Mouse (Mus musculus) neural tube, embryonic 13.5 days (tissue): Measurements from ENCODE around the gene B230118H07Rik. TPM values are rescaled to one million over a fixed set of nuclear protein-coding genes. Genes with fewer than 3 reads are reported as not detected.

Experiments used
- ATAC-seq: fragments of 200-750 bp; cut with Nextera tagmentation; 2 replicates; pipeline ENCODE4 v1.8.0; 2017; ENCODE audit warnings: low read depth, mild to moderate bottlenecking, moderate TSS enrichment, moderate library complexity
- H3K27ac ChIP-seq: fragments of 300-500 bp; sonication (generic); replicated peaks from 2 replicates; pipeline ENCODE4 v1.5.1; 2015; ENCODE audit warnings: moderate library complexity, mild to moderate bottlenecking, inconsistent platforms
- H3K27me3 ChIP-seq: fragments of 300-500 bp; sonication (generic); 2 replicates; pipeline ENCODE4 v1.6.1; 2015; ENCODE audit warnings: mild to moderate bottlenecking, inconsistent platforms
- H3K36me3 ChIP-seq: fragments of 300-500 bp; sonication (generic); 2 replicates; pipeline ENCODE4 v1.6.1; 2015; ENCODE audit warnings: mild to moderate bottlenecking, inconsistent platforms
- H3K4me1 ChIP-seq: fragments of 300-500 bp; sonication (generic); replicated peaks from 2 replicates; pipeline ENCODE4 v1.6.1; 2015; ENCODE audit warnings: inconsistent platforms
- H3K4me2 ChIP-seq: fragments of 300-500 bp; sonication (generic); 2 replicates; pipeline ENCODE4 v1.6.1; 2015; ENCODE audit warnings: inconsistent platforms, mild to moderate bottlenecking, moderate library complexity
- H3K4me3 ChIP-seq: fragments of 300-500 bp; sonication (generic); 2 replicates; pipeline ENCODE4 v1.5.1; 2015; ENCODE audit warnings: mild to moderate bottlenecking, inconsistent platforms
- H3K9ac ChIP-seq: fragments of 300-500 bp; sonication (generic); 2 replicates; pipeline ENCODE4 v1.6.1; 2015; ENCODE audit warnings: moderate library complexity, mild to moderate bottlenecking, inconsistent platforms
- H3K9me3 ChIP-seq: fragments of 300-500 bp; sonication (generic); 2 replicates; pipeline ENCODE4 v1.6.1; 2016; ENCODE audit warnings: inconsistent platforms
- WGBS: fragments of 180-500 bp; shearing (Covaris S2); methylation state at CpG from one replicate; pipeline ENCODE4 v1.1.7; 2015; 5-methylcytosine and 5-hydroxymethylcytosine counted together
- polyA plus RNA-seq: library from polyadenylated mRNA; unstranded; fragments of >200 nt; fragmentation: Nextera tagmentation; extraction: Ambion mirVana; gene quantifications from 2 replicates; pipeline ENCODE4 v1.2.1, GENCODE M21; 2015

The B230118H07Rik gene
- polyA plus RNA-seq, 1 experiment from 2014 or later = 66.7 TPM

DNA sequence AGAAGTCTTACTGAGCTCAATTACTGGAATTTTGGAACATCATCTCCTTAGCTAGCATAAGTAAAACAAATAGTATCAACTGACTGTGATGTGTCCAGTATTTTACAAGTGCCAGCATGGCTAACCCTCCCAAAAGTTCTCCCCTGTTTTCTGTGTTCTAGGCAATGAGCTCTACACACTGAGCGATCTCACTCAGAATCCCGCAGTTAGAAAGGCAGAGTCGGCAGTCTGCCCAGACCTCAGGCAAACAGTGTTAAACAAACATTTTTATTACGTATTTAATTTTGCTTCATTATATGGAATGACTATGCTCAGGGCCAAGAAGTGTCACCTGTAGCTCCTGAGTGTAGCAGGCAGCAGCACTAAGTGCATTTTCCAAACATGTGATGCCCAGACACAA is 72.1 kb downstream of the B230118H07Rik start:
- H3K9ac ChIP-seq = no peak overlapping the region
- ATAC-seq = no peak
- no peaks in the 10 kb centered on the region for H3K27me3 ChIP-seq
- no peaks in the 10 kb centered on the region for H3K36me3 ChIP-seq
- H3K27ac ChIP-seq = no peak overlapping the region
- H3K4me1 ChIP-seq = no peaks in the 10 kb centered on the region; the same call in 1 of the 2 replicates
- 86% methylated on average over 4 of the region's 4 CpGs for WGBS
- no peak overlapping the region for H3K4me2 ChIP-seq
- H3K4me3 ChIP-seq = no peak overlapping the region
- no peaks in the 10 kb centered on the region for H3K9me3 ChIP-seq

DNA sequence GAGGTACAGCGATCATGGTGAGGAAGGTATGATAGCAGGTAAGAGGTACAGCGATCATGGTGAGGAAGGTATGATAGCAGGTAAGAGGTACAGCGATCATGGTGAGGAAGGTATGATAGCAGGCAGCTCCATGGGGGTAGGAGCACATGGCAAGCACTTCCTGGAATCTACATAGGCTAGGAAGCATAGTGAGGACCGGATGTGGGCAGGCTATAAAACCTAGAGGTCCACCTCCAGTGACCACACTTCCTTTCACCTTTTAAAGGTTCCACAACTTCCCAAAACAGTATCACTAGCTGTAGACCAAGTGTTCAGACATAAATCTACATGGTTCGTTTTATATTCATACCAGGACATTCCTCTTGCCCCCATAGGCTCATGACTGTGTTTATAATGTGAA is 80.1 kb downstream of the B230118H07Rik start:
- 92% methylated on average over 4 of the region's 5 CpGs for WGBS
- no peak for ATAC-seq
- H3K4me1 ChIP-seq = no peaks in the 10 kb centered on the region
- H3K4me3 ChIP-seq = no peak overlapping the region
- H3K4me2 ChIP-seq = no peak overlapping the region
- no peaks in the 10 kb centered on the region for H3K36me3 ChIP-seq
- H3K27ac ChIP-seq = no peak overlapping the region
- H3K9me3 ChIP-seq = no peaks in the 10 kb centered on the region
- no peak overlapping the region for H3K9ac ChIP-seq
- H3K27me3 ChIP-seq = no peaks in the 10 kb centered on the region

DNA sequence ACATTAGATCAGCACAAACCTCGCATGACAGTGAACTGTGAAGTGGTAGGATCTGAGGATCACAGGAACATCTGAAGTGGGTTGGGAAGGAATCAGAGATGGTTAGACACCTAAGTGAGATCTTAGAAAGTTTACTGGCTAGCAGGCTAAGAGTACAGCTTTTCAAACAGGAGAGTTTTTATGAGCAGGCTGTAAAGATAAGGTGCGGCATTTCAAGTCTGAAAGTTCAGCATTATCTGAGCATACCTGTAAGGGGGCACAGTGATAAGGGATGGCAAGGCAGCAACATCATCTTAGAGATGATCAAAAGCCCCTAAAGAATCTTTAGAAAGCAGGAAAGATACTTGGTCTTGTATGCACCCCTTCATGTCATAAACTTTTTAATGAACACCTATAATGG is 81.8 kb downstream of the B230118H07Rik start:
- Histone ChIP-seq H3K27me3 (no peaks in the 10 kb centered on the region), H3K4me1 (peaks cover 7% of the 10 kb centered on the region; the same call in 1 of the 2 replicates), H3K4me2 (no peak overlapping the region), H3K27ac (no peak overlapping the region), H3K9me3 (no peaks in the 10 kb centered on the region), H3K36me3 (no peaks in the 10 kb centered on the region), H3K9ac (no peak overlapping the region), H3K4me3 (no peak overlapping the region)
- no peak for ATAC-seq
- WGBS = 95% methylated on average over 2 of the region's 2 CpGs

DNA sequence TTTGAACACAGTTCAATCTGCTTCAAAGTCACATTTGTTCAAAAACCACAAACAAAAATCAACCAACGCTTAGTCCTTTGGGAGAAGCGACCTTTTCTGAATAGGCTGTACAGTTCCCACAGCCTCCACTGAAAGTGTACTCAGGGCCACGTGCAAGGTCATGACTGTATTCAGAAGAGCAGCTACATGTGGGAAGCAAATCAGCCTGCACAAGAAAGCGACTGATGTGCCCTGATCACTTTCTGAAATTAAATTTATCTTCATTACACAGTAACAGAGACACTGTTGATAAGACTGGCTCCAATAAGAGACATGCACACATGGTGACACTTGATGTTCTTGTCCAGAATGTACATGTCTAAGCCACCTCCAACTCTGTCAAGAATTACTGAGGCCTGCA is 85.6 kb downstream of the B230118H07Rik start:
- H3K36me3 ChIP-seq = no peaks in the 10 kb centered on the region
- ATAC-seq = no peak
- H3K27me3 ChIP-seq = no peaks in the 10 kb centered on the region
- no peaks in the 10 kb centered on the region for H3K9me3 ChIP-seq
- H3K27ac ChIP-seq = no peak overlapping the region
- H3K4me3 ChIP-seq = no peak overlapping the region
- no peak overlapping the region for H3K9ac ChIP-seq
- H3K4me1 ChIP-seq = peaks cover 7% of the 10 kb centered on the region; the same call in 1 of the 2 replicates
- WGBS = 74% methylated on average over 4 of the region's 4 CpGs
- H3K4me2 ChIP-seq = no peak overlapping the region

DNA sequence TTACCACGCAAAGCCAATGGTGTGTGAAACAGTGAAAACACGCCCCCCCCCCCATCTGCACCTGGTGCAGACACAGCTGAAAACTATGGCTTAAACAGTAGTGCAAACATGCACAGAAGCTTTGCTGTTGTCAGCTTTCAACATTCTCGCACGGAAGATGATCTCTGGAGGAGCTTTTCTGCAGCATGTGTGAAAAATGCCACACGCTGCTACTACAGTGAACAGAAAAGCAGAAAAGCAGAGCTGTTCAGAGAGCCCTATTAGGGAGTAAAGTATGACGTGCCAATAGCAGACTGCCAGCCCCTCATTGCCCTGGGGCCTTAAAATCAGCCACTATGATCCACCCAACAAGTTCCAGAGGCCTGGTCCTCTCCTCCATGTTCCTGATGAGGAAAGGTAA is 86.1 kb downstream of the B230118H07Rik start:
- Histone ChIP-seq H3K36me3 (no peaks in the 10 kb centered on the region), H3K4me3 (no peak overlapping the region), H3K9me3 (no peaks in the 10 kb centered on the region), H3K27me3 (no peaks in the 10 kb centered on the region), H3K9ac (no peak overlapping the region), H3K27ac (peak overlapping the region; percentile 25; the same call in 1 of the 2 replicates), H3K4me1 (peaks cover 7% of the 10 kb centered on the region; the same call in 1 of the 2 replicates), H3K4me2 (no peak overlapping the region)
- peak; percentile 32; the same call in 1 of the 2 replicates for ATAC-seq
- WGBS = 53% methylated on average over 6 of the region's 6 CpGs

DNA sequence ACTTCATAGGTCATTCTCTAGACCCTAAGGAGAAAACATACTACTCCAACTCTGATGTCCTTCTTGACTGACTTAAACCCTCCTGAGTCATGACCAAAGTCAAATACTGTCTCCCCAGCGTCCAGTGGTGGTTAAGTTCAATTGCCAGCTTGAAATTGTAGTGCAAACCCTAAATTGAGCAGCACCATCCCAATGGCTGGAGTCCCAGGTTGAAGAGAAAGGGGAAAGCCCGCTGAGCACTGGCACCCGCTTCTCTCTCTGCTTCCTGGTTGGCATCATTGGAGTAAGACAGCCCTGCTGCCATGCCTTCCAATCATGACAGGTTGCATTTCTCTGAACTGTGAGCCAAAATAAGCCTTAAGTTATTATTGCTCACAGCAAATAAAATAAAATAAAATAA is 89.9 kb downstream of the B230118H07Rik start:
- Histone ChIP-seq H3K4me3 (no peak overlapping the region), H3K27me3 (no peaks in the 10 kb centered on the region), H3K4me2 (no peak overlapping the region), H3K27ac (no peak overlapping the region), H3K9ac (no peak overlapping the region), H3K9me3 (no peaks in the 10 kb centered on the region), H3K36me3 (no peaks in the 10 kb centered on the region), H3K4me1 (peaks cover 7% of the 10 kb centered on the region; the same call in 1 of the 2 replicates)
- 89% methylated on average over 3 of the region's 3 CpGs for WGBS
- ATAC-seq = no peak

DNA sequence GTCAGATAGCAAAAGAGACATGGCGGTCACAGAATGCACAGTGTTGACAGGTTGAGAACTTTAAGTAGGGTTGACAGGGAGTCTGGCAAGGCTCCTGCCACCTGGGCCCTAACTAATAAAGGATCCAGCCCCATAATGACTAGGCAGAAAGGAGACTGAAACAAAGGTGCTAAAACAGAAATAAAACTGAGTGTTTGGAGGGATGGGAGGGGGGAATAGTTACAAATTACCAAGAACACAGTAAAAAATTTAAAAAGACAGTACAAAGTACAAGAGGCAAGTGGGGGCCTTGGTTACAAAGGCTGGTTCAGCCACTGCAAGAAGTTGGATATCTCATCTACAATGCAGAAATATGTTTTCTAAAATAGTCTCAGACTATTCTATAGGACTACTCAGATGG is 93.4 kb downstream of the B230118H07Rik start:
- Histone ChIP-seq H3K27me3 (no peaks in the 10 kb centered on the region), H3K36me3 (no peaks in the 10 kb centered on the region), H3K9ac (no peak overlapping the region), H3K4me1 (0 out of 2 replicates have a peak, but pooled peaks cover 3% of the 10 kb centered on the region), H3K27ac (no peak overlapping the region), H3K9me3 (no peaks in the 10 kb centered on the region), H3K4me3 (no peak overlapping the region), H3K4me2 (no peak overlapping the region)
- 91% methylated on average over 1 of the region's 1 CpGs for WGBS
- ATAC-seq = no peak

DNA sequence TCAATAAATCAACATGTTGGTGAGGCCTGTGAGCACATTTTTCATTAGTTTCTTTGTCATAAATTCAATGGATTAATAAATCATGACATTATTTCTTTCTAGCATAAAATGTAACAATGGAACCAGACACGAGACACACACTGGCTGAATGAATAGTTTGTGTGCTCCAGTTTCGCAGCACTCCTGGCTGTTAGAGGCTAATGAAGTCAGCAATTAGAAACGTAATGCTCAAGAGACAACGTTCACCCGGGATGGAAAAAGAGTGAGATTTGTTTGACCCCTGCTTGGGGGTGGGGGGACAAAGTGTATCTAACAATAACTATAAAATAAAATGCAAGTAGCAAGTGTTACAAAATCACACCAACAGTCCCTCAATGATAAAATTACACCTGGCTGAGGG is 95.5 kb downstream of the B230118H07Rik start:
- no peak overlapping the region for H3K4me2 ChIP-seq
- H3K27ac ChIP-seq = no peak overlapping the region
- H3K36me3 ChIP-seq = no peaks in the 10 kb centered on the region
- ATAC-seq = no peak
- 20% methylated on average over 5 of the region's 5 CpGs for WGBS
- no peak overlapping the region for H3K4me3 ChIP-seq
- H3K27me3 ChIP-seq = no peaks in the 10 kb centered on the region
- H3K9me3 ChIP-seq = no peaks in the 10 kb centered on the region
- H3K4me1 ChIP-seq = 0 out of 2 replicates have a peak, but pooled peaks cover 3% of the 10 kb centered on the region
- no peak overlapping the region for H3K9ac ChIP-seq

DNA sequence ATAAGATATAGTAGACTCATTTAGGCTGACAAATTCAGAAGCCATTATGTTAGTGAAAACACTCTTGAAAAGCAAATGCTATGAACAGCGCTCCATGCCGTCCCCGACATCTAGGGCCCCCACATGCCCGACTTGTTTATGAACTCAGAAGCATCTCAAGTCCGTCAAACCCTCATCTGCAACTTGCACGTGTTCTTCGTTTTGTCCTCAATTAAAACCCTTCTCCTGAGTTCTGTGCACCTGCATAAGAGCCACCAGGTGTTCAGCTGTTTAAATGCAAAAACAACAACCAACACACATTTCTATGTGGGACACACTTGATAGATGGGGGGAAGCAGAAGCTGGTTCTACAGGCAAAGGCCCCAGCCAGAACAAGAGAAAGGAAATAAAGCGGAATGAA is 97.0 kb downstream of the B230118H07Rik start:
- no peaks in the 10 kb centered on the region for H3K36me3 ChIP-seq
- H3K9ac ChIP-seq = no peak overlapping the region
- H3K4me1 ChIP-seq = 0 out of 2 replicates have a peak, but pooled peaks cover 3% of the 10 kb centered on the region
- H3K27me3 ChIP-seq = no peaks in the 10 kb centered on the region
- no peaks in the 10 kb centered on the region for H3K9me3 ChIP-seq
- ATAC-seq = no peak
- no peak overlapping the region for H3K4me2 ChIP-seq
- WGBS = 87% methylated on average over 8 of the region's 8 CpGs
- no peak overlapping the region for H3K27ac ChIP-seq
- H3K4me3 ChIP-seq = no peak overlapping the region

DNA sequence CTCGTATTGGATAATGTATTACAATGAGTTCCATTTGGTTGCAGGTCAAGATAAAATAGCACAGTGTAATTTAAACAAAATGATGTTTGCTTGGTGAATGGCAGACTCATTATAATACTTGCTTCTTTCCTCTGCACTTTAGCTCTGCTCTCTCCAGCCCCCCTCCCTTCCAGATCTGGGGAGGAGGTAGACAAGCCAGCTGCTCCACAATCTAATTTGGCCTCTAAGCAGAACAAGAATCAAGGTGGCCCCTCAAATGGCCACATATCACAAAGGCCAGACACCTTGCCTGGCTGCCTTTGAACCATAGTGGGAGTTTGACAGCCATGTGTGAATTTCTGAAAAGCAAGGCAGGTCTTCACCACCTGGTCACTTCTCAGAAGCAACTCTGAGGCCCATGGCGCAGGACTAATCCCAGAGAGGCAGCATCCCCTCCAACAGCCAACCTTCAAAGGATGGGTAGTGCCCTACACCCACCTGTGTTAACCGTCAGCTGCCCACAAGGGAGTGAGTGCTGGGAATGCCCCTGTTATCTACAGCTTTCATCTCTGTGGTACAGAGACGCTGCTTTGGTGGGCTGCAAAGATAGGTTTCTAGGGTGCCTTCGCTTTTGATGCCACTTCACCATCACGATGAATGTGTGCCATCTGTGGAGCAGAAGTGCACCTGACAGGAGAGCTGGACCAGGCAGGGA is 98.2 kb downstream of the B230118H07Rik start:
- H3K27ac ChIP-seq = no peak overlapping the region
- WGBS = 82% methylated on average over 6 of the region's 6 CpGs
- no peaks in the 10 kb centered on the region for H3K36me3 ChIP-seq
- H3K4me1 ChIP-seq = 0 out of 2 replicates have a peak, but pooled peaks cover 3% of the 10 kb centered on the region
- H3K27me3 ChIP-seq = no peaks in the 10 kb centered on the region
- no peak overlapping the region for H3K4me3 ChIP-seq
- H3K4me2 ChIP-seq = no peak overlapping the region
- H3K9me3 ChIP-seq = no peaks in the 10 kb centered on the region
- no peak for ATAC-seq
- no peak overlapping the region for H3K9ac ChIP-seq

DNA sequence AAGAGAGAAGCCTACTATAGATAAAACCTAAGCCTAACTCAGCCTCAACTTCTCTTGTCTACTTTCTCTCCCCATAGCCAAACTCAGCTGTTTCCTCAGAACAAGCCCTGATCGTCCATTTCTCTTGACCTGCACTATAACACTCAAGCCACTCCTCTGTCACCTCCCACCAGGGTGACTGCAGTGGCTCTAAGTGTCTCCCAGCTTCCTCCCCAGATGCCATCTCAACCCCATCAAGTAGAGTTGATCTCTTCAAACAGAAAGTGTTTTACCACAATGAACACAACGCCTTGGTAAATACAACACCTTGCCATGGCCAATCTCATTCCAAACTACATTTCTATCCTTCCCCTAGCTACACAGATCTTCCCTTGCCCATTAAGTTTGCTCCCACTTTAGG is 99.2 kb downstream of the B230118H07Rik start:
- 73% methylated on average over 2 of the region's 2 CpGs for WGBS
- Histone ChIP-seq H3K27ac (no peak overlapping the region), H3K4me3 (no peak overlapping the region), H3K27me3 (no peaks in the 10 kb centered on the region), H3K9me3 (no peaks in the 10 kb centered on the region), H3K36me3 (no peaks in the 10 kb centered on the region), H3K9ac (no peak overlapping the region), H3K4me2 (no peak overlapping the region), H3K4me1 (0 out of 2 replicates have a peak, but pooled peaks cover 3% of the 10 kb centered on the region)
- no peak for ATAC-seq

DNA sequence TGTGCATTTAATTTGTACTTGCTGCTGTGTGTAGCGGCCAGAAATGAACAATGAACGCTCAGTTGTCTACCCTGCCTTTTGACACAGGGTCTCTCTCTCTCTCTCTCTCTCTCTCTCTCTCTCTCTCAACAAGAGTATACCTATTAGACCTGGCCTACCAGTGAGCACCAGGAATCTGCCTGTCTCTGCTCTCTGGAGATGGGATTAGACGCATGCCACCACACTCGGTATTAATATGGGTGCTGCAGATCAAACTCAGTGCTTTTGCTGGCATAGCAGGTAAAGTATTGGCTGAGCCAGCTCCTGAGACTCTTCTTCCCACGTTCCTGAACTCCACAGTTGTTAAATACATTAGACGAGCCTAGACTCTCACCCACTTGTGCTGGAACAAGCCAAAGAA is 100.5 kb downstream of the B230118H07Rik start:
- Histone ChIP-seq H3K27me3 (no peaks in the 10 kb centered on the region), H3K9ac (no peak overlapping the region), H3K4me3 (no peak overlapping the region), H3K9me3 (no peaks in the 10 kb centered on the region), H3K27ac (no peak overlapping the region), H3K4me1 (0 out of 2 replicates have a peak, but pooled peaks cover 3% of the 10 kb centered on the region), H3K36me3 (no peaks in the 10 kb centered on the region), H3K4me2 (no peak overlapping the region)
- 82% methylated on average over 6 of the region's 6 CpGs for WGBS
- no peak for ATAC-seq

DNA sequence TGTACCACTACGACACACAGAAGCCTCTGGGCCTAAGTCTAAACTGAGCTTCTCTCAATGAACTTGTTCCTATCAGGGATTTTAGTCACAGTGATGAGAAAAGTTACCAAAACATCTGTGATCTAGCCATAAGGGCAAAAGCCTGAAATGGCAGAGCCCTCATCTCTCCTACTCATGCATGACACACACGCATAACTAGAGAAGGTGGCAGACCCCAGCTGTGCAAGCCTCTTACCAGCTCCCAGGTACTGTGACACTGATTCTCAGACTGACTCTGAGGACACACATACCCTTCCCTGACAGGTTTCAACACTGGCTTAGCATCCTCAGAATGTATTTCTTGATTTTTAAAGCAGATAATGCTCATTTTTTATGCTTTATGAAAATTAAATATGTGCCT is 103.7 kb downstream of the B230118H07Rik start:
- H3K9ac ChIP-seq = no peak overlapping the region
- WGBS = 87% methylated on average over 2 of the region's 2 CpGs
- H3K4me1 ChIP-seq = no peaks in the 10 kb centered on the region
- H3K4me2 ChIP-seq = no peak overlapping the region
- no peaks in the 10 kb centered on the region for H3K27me3 ChIP-seq
- no peak for ATAC-seq
- H3K4me3 ChIP-seq = no peak overlapping the region
- H3K9me3 ChIP-seq = no peaks in the 10 kb centered on the region
- no peaks in the 10 kb centered on the region for H3K36me3 ChIP-seq
- no peak overlapping the region for H3K27ac ChIP-seq
